Mouse (Mus musculus): ENCODE measurements around the gene Abhd2.

Gene Abhd2

GRCm38 (mm10) chr7:79387140-79387539 lies 114.1 kb downstream of the Abhd2 start:
- DNase-seq, result no peak

- no peak for DNase-seq
Observed at GRCm38 (mm10) chr7:79387991-79388390, 115.0 kb downstream of the Abhd2 start.

GRCm38 (mm10) chr7:79388671-79389206 lies 115.7 kb downstream of the Abhd2 start:
- DNase-seq, result no peak

GRCm38 (mm10) chr7:79390141-79390708 lies 117.2 kb downstream of the Abhd2 start:
- no peak for DNase-seq

- DNase-seq, result no peak
Observed at GRCm38 (mm10) chr7:79391471-79391870, 118.5 kb downstream of the Abhd2 start.

GRCm38 (mm10) chr7:79391883-79392649 lies 119.1 kb downstream of the Abhd2 start, which contains the start of gene Fanci:
Fanci (plus strand) TSS chr7:79391929.
- peak; percentile 93 for DNase-seq

GRCm38 (mm10) chr7:79392860-79393513 lies 120.0 kb downstream of the Abhd2 start:
- DNase-seq, result no peak

- DNase-seq, result no peak
Observed at GRCm38 (mm10) chr7:79393924-79394323, 120.9 kb downstream of the Abhd2 start.

DNA sequence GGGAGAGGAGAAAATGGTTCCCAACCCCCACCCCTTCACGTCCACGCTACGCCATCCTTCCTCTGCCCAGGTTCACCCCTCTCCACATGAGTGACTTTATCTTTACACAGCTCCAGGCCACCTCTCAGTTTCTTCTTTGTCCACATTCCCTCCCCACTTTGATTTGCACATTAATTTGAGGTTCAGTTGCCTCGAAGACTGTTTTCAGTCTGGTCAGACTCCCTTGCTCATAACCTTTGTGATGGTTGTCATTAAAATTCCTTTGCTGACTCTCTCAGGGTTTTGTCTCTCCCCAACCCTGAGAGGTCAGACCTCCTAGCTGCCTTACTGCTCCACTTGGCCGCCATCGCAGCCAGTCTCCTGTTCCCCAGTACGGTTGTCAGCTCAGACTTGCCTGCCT lies 121.7 kb downstream of the Abhd2 start:
- no peak for DNase-seq

- DNase-seq, result no peak
Observed at GRCm38 (mm10) chr7:79395186-79395585, 122.2 kb downstream of the Abhd2 start.

DNA sequence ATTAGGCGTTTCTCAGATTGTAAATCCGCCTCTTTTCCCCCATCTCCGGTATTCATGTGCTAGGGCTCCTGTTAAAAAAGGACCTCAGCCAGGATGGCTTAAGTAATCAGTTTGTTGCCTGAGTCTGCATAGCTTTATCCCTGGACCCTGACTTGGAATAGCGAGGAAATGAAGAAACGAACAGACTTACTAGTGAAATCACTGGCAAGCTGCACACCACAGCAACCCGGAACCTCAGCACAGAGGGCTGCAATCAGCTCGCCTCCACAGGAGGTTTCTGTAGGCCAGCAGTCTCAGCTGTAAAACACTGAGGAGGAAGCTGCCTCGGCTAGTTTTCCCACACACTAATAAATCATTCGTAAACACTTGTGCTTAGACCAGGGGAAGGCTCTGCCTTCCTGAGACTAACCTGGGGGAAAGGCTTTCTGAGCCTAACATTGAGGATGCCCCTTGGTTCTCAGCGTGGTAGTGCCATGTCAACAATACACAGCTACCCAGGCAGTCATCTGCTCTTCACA lies 124.5 kb downstream of the Abhd2 start:
- DNase-seq, result no peak

DNA sequence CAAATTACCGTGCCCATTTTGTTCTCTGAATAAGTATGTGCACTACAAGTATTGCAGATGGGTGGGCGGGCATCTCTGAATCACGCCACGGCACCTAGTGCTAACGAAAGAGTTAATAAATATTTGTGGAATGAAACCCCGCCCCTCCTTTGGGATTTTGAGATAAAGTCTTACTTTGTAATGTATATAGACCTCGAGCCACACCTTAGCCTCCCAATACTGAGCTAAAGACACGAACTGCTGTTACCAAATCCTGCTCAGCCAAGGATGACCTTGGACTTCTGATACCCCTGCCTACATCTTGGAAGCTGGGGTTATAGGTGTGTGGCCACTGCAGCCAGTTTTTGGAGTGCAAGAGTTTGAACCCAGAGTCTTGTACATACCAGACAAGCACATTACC lies 125.4 kb downstream of the Abhd2 start:
- DNase-seq, result no peak

- no peak for DNase-seq
Observed at GRCm38 (mm10) chr7:79398971-79399370, 126.0 kb downstream of the Abhd2 start.

- no peak for DNase-seq
Observed at GRCm38 (mm10) chr7:79400296-79400695, 127.3 kb downstream of the Abhd2 start.

DNA sequence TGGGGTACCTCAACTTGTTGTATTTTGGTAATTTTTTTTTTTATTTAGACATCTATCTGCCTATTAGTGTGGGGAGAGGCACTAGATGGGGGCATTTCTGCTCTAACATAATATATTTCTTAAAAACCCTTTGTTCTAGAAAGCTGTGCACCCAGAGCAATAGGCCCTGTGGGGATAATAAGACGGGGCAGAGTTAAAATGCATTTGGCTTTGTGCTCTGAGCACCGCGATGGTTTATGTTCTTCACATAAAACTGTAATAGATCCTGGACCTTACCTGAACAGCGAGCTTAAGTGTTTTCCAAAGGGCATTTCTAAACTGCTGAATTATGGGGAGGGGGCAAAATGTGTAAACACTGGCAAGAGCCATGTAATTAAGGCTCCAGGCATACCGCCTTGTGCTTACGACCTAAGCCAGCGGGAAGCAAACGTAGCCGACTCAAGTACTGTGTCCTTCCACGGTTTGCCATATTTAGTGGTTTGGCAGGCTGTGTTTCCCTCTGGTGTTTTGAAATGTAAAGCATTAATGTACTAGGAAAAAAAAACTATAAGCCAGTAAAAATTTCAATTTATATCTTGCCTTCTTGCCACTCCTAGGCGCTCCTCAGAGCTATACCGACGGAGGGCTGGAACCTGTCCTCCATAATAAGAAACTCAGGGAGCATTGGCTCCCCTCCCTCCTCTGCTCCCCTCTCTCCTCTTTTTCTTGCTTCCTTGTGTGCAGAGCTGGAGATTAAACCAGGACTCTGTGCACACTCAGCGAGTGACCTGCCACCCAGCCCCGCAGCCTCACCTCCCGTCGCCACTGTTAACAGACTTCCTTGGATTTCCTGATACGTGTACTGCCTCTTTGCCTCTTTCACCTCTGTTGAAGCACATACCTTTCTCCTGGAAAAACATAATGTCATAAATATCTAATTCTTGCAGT lies 141.7 kb downstream of the Abhd2 start:
- DNase-seq, result no peak

All from layer of hippocampus, adult 9-11 months (tissue).